Mouse (Mus musculus): ENCODE measurements around the gene Mapkapk2.

Gene Mapkapk2

GRCm38 (mm10) chr1:131110525-131111106, 13.0 kb upstream of the Mapkapk2 start:
- DNase-seq (ENCODE audit: low read depth, low spot score) = no peak

- DNase-seq (ENCODE audit: low read depth, low spot score) = no peak
These were observed 10.1 kb upstream of the Mapkapk2 start for GRCm38 (mm10) chr1:131107575-131108308.

- DNase-seq (ENCODE audit: low read depth, low spot score) = no peak
These were observed 6.3 kb upstream of the Mapkapk2 start for GRCm38 (mm10) chr1:131103776-131104424.

GRCm38 (mm10) chr1:131100808-131101207, 3.2 kb upstream of the Mapkapk2 start:
- no peak for DNase-seq (ENCODE audit: low read depth, low spot score)

- no peak for DNase-seq (ENCODE audit: low read depth, low spot score)
These were observed 575 bp downstream of the Mapkapk2 start for GRCm38 (mm10) chr1:131096803-131097699.

GRCm38 (mm10) chr1:131096132-131096695, 1.4 kb downstream of the Mapkapk2 start:
- DNase-seq (ENCODE audit: low read depth, low spot score) = no peak

- DNase-seq (ENCODE audit: low read depth, low spot score) = no peak
These were observed 2.1 kb downstream of the Mapkapk2 start for GRCm38 (mm10) chr1:131095574-131095973.

- no peak for DNase-seq (ENCODE audit: low read depth, low spot score)
These were observed 3.7 kb downstream of the Mapkapk2 start for GRCm38 (mm10) chr1:131093889-131094288.

GRCm38 (mm10) chr1:131092846-131093245, 4.8 kb downstream of the Mapkapk2 start:
- DNase-seq (ENCODE audit: low read depth, low spot score) = no peak

- DNase-seq (ENCODE audit: low read depth, low spot score) = no peak
These were observed 5.5 kb downstream of the Mapkapk2 start for GRCm38 (mm10) chr1:131092173-131092572.

- DNase-seq (ENCODE audit: low read depth, low spot score) = no peak
These were observed 6.1 kb downstream of the Mapkapk2 start for GRCm38 (mm10) chr1:131091481-131091880.

GRCm38 (mm10) chr1:131090877-131091276, 6.7 kb downstream of the Mapkapk2 start:
- DNase-seq (ENCODE audit: low read depth, low spot score) = no peak

GRCm38 (mm10) chr1:131090261-131090660, 7.4 kb downstream of the Mapkapk2 start:
- no peak for DNase-seq (ENCODE audit: low read depth, low spot score)

- DNase-seq (ENCODE audit: low read depth, low spot score) = no peak
These were observed 8.0 kb downstream of the Mapkapk2 start for GRCm38 (mm10) chr1:131089525-131090127.

GRCm38 (mm10) chr1:131088547-131088946, 9.1 kb downstream of the Mapkapk2 start:
- no peak for DNase-seq (ENCODE audit: low read depth, low spot score)

GRCm38 (mm10) chr1:131086907-131087306, 10.7 kb downstream of the Mapkapk2 start:
- DNase-seq (ENCODE audit: low read depth, low spot score) = no peak

- no peak for DNase-seq (ENCODE audit: low read depth, low spot score)
These were observed 11.5 kb downstream of the Mapkapk2 start for GRCm38 (mm10) chr1:131085957-131086739.

GRCm38 (mm10) chr1:131085272-131085671, 12.4 kb downstream of the Mapkapk2 start:
- DNase-seq (ENCODE audit: low read depth, low spot score) = no peak

GRCm38 (mm10) chr1:131084289-131084688, 13.3 kb downstream of the Mapkapk2 start:
- no peak for DNase-seq (ENCODE audit: low read depth, low spot score)

GRCm38 (mm10) chr1:131083609-131084008, 14.0 kb downstream of the Mapkapk2 start:
- no peak for DNase-seq (ENCODE audit: low read depth, low spot score)
